Mouse (Mus musculus) C2C12 (cell line): Measurements from ENCODE around the gene Vwa1.

ENCODE experiments used
- CEBPB ChIP-seq: IDR thresholded peaks from one replicate; pipeline ENCODE4 v1.6.1; 2011; ENCODE audit warnings: low read depth, mild to moderate bottlenecking, control low read depth, moderate library complexity
- CTCF ChIP-seq: IDR thresholded peaks from one replicate; pipeline ENCODE4 v1.5.1; 2011; ENCODE audit not compliant: control insufficient read depth, insufficient read depth, insufficient read length
- FOSL1 ChIP-seq: IDR thresholded peaks from one replicate; pipeline ENCODE4 v1.8.0; 2011; ENCODE audit warnings: mild to moderate bottlenecking, low read length; ENCODE audit not compliant: poor library complexity, insufficient read depth, severe bottlenecking
- MAX ChIP-seq: IDR thresholded peaks from one replicate; pipeline ENCODE4 v1.6.1; 2011; ENCODE audit warnings: mild to moderate bottlenecking, control low read depth
- MYOD1 ChIP-seq: IDR thresholded peaks from one replicate; pipeline ENCODE4 v1.6.1; 2011; ENCODE audit warnings: low read depth; ENCODE audit not compliant: control insufficient read depth, insufficient read length
- MYOG ChIP-seq: IDR thresholded peaks from one replicate; pipeline ENCODE4 v1.6.1; 2011; ENCODE audit not compliant: control insufficient read depth, insufficient read length; ENCODE audit errors: extremely low read depth
- USF1 ChIP-seq: IDR thresholded peaks from one replicate; pipeline ENCODE4 v1.6.1; 2011; ENCODE audit warnings: low read depth, mild to moderate bottlenecking, control low read depth, moderate library complexity

GRCm38 (mm10) chr4:155757011-155757410 is 17.5 kb downstream of the Vwa1 start:
- TF ChIP-seq CTCF (no peak), MAX (no peak), CEBPB (no peak), USF1 (no peak), MYOD1 (no peak), MYOG (no peak), FOSL1 (no peak)
